Mouse (Mus musculus) skeletal muscle tissue, adult 2 months (tissue): ENCODE results near the gene Cast.

ENCODE experiments used
- DNase-seq: peaks from one replicate; pipeline ENCODE4 v3.0.0-alpha.2; 2012; ENCODE audit warnings: low read depth, low spot score

Cast gene

GRCm38 (mm10) chr13:74695497-74696193, 113.0 kb downstream of the Cast start:
- no peak for DNase-seq
